Mouse (Mus musculus): ENCODE measurements around the gene Gm17079.
A peak's percentile ranks its signal among the peaks of the same experiment; 100 is the strongest.
"Not testable (repeated sequence)": the region's sequence is repeated elsewhere in the genome, so short reads cannot be mapped to it uniquely, and the experiment has no call there.

The Gm17079 gene

GRCm38 (mm10) chr14:51695368-51695767 is at the start of gene Gm17079:
TSS of gene Gm17079 (minus strand) at chr14:51695468.
- DNase-seq (ENCODE audit: low spot score in 2 of 2) = not testable (repeated sequence)

GRCm38 (mm10) chr14:51740347-51741170 is 45.3 kb upstream of the Gm17079 start:
- no peak for DNase-seq (ENCODE audit: low spot score in 2 of 2)

- no peak for DNase-seq (ENCODE audit: low spot score in 2 of 2)
Measured at GRCm38 (mm10) chr14:51739150-51739993, 44.1 kb upstream of the Gm17079 start.

GRCm38 (mm10) chr14:51738411-51739149 is 43.3 kb upstream of the Gm17079 start:
- peak in 1 of 2 experiments; percentile 13 for DNase-seq (ENCODE audit: low spot score in 2 of 2)

- no peak for DNase-seq (ENCODE audit: low spot score in 2 of 2)
Measured at GRCm38 (mm10) chr14:51737967-51738366, 42.7 kb upstream of the Gm17079 start.

GRCm38 (mm10) chr14:51717083-51717482 is 21.8 kb upstream of the Gm17079 start, which contains the start of gene Gm5800:
TSS of gene Gm5800 (minus strand) at chr14:51717183.
- no peak for DNase-seq (ENCODE audit: low spot score in 2 of 2)

- DNase-seq (ENCODE audit: low spot score in 2 of 2) = no peak
Measured at GRCm38 (mm10) chr14:51677269-51677668, 18.0 kb downstream of the Gm17079 start.
